Mouse (Mus musculus) testis, adult 2 months (tissue): ENCODE results near the gene Fam133b.

Experiments used
- CTCF ChIP-seq: fragments of 200-500 bp; IDR thresholded peaks from 2 replicates; pipeline ENCODE4 v1.5.1; 2012; ENCODE audit warnings: low read depth, mild to moderate bottlenecking, inconsistent platforms, low read length, moderate library complexity; ENCODE audit not compliant: control insufficient read depth, insufficient read depth, insufficient replicate concordance
- POLR2A ChIP-seq: fragments of 200-500 bp; IDR thresholded peaks from 2 replicates; pipeline ENCODE4 v1.6.1; 2012; ENCODE audit warnings: low read depth, mild to moderate bottlenecking, inconsistent platforms, low read length, moderate library complexity; ENCODE audit not compliant: control insufficient read depth

- TF ChIP-seq POLR2A (no peak), CTCF (no peak)
Observed at GRCm38 (mm10) chr5:3527041-3527691, 16.5 kb upstream of the Fam133b start.
